In genomic region chr1:182909596-182909995, GRCm38 (mm10) we compare ENCODE assay signal across 25 mouse cellular contexts. TPM values are rescaled to one million over a fixed set of nuclear protein-coding genes. Genes with fewer than 3 reads are reported as not detected.
DNase-seq lines count a peak whose midpoint lies in the region; ATAC-seq lines count a peak whose summit lies in the region.
"Had no signal": no experiment of that assay in that cellular context is flagged by ENCODE, and none has a peak within 500 bp of the region (broad histone marks: within the 10 kb centered on the region; RNA-seq: fewer than 3 reads in every experiment).

No protein-coding gene starts in this region.

- no peak for ATAC-seq in hindbrain, embryonic 16.5 days
- no peak for ATAC-seq in midbrain, embryonic 16.5 days
- ATAC-seq: liver, embryonic 12.5 days; liver, postnatal 0 days; midbrain, embryonic 13.5 days had no signal

- 80% methylated on average over 5 of the region's 5 CpGs for WGBS in hindbrain, embryonic 10.5 days
- WGBS in hindbrain, embryonic 16.5 days = 80% methylated on average over 5 of the region's 5 CpGs
- 86% methylated on average over 5 of the region's 5 CpGs for WGBS in midbrain, embryonic 10.5 days
- 83% methylated on average over 5 of the region's 5 CpGs for WGBS in midbrain, embryonic 16.5 days

- H3K4me3 ChIP-seq in hindbrain, embryonic 10.5 days = no peak overlapping the region
- H3K4me3 ChIP-seq in hindbrain, embryonic 16.5 days (ENCODE audit: low read length) = no peak overlapping the region
- no peak overlapping the region for H3K4me3 ChIP-seq in midbrain, embryonic 10.5 days
- no peak overlapping the region for H3K4me3 ChIP-seq in midbrain, embryonic 16.5 days (ENCODE audit: low read depth, low read length)
- H3K4me3 ChIP-seq: forebrain, embryonic 13.5 days; hindbrain, embryonic 13.5 days; liver, embryonic 12.5 days; megakaryocyte, embryonic 14.5 days; midbrain, embryonic 13.5 days had no signal

- peak overlapping the region; percentile 76 for H3K27ac ChIP-seq in hindbrain, embryonic 10.5 days
- no peak overlapping the region for H3K27ac ChIP-seq in hindbrain, embryonic 16.5 days (ENCODE audit: low read depth, low read length)
- peak overlapping the region; percentile 72 for H3K27ac ChIP-seq in midbrain, embryonic 10.5 days (replicated peaks)
- no peak overlapping the region for H3K27ac ChIP-seq in midbrain, embryonic 16.5 days (ENCODE audit: low read length)
- H3K27ac ChIP-seq: forebrain, embryonic 13.5 days; hindbrain, embryonic 13.5 days; liver, embryonic 12.5 days; midbrain, embryonic 13.5 days had no signal

- no peaks in the 10 kb centered on the region for H3K36me3 ChIP-seq in hindbrain, embryonic 10.5 days
- no peaks in the 10 kb centered on the region for H3K36me3 ChIP-seq in hindbrain, embryonic 16.5 days (ENCODE audit: control insufficient read depth, insufficient read depth, low read length)
- H3K36me3 ChIP-seq in midbrain, embryonic 10.5 days = no peaks in the 10 kb centered on the region
- H3K36me3 ChIP-seq in midbrain, embryonic 16.5 days (ENCODE audit: control insufficient read depth, insufficient read depth, low read length) = no peaks in the 10 kb centered on the region
- H3K36me3 ChIP-seq: G1E; hindbrain, embryonic 13.5 days; liver, embryonic 12.5 days; midbrain, embryonic 13.5 days had no signal

- peaks cover 7% of the 10 kb centered on the region; the same call in 1 of the 2 replicates for H3K9me3 ChIP-seq in hindbrain, embryonic 10.5 days
- H3K9me3 ChIP-seq in hindbrain, embryonic 16.5 days (ENCODE audit: control insufficient read depth, low read length) = peaks cover 2% of the 10 kb centered on the region
- H3K9me3 ChIP-seq in midbrain, embryonic 10.5 days (replicated peaks) = 0 out of 2 replicates have a peak, but pooled peaks cover 3% of the 10 kb centered on the region
- H3K9me3 ChIP-seq in midbrain, embryonic 16.5 days (replicated peaks; ENCODE audit: control insufficient read depth, low read length, poor library complexity, severe bottlenecking) = no peaks in the 10 kb centered on the region; the same call in 1 of the 2 replicates
- H3K9me3 ChIP-seq: hindbrain, embryonic 13.5 days; liver, embryonic 12.5 days had no signal

- H3K4me1 ChIP-seq in hindbrain, embryonic 10.5 days (replicated peaks) = peaks cover 30% of the 10 kb centered on the region
- H3K4me1 ChIP-seq in hindbrain, embryonic 16.5 days (ENCODE audit: control insufficient read depth, insufficient read depth, low read depth, low read length) = peaks cover 3% of the 10 kb centered on the region
- peaks cover 33% of the 10 kb centered on the region for H3K4me1 ChIP-seq in midbrain, embryonic 10.5 days
- peaks cover 3% of the 10 kb centered on the region; the same call in 1 of the 2 replicates for H3K4me1 ChIP-seq in midbrain, embryonic 16.5 days (ENCODE audit: control insufficient read depth, insufficient read depth, low read length)

- H3K4me2 ChIP-seq in hindbrain, embryonic 16.5 days (ENCODE audit: low read length) = no peak overlapping the region
- no peak overlapping the region for H3K4me2 ChIP-seq in midbrain, embryonic 16.5 days (ENCODE audit: low read length)
- H3K4me2 ChIP-seq: forebrain, embryonic 13.5 days; hindbrain, embryonic 13.5 days; liver, embryonic 12.5 days; midbrain, embryonic 13.5 days had no signal

- H3K9ac ChIP-seq in hindbrain, embryonic 16.5 days (ENCODE audit: low read depth, low read length) = no peak overlapping the region
- H3K9ac ChIP-seq in midbrain, embryonic 16.5 days (ENCODE audit: low read depth, low read length) = no peak overlapping the region
- H3K9ac ChIP-seq: forebrain, embryonic 13.5 days; hindbrain, embryonic 13.5 days; liver, embryonic 12.5 days; liver, postnatal 0 days; midbrain, embryonic 13.5 days had no signal

- no peaks in the 10 kb centered on the region for H3K27me3 ChIP-seq in hindbrain, embryonic 10.5 days (ENCODE audit: insufficient read depth, poor library complexity, severe bottlenecking)
- no peaks in the 10 kb centered on the region for H3K27me3 ChIP-seq in hindbrain, embryonic 16.5 days (replicated peaks; ENCODE audit: control insufficient read depth, insufficient read depth, low read length)
- H3K27me3 ChIP-seq in midbrain, embryonic 10.5 days (ENCODE audit: low read depth, poor library complexity, severe bottlenecking) = peaks cover 4% of the 10 kb centered on the region; the same call in 1 of the 2 replicates
- H3K27me3 ChIP-seq in midbrain, embryonic 16.5 days (ENCODE audit: control insufficient read depth, insufficient read depth, low read depth, low read length) = no peaks in the 10 kb centered on the region
- H3K27me3 ChIP-seq: forebrain, embryonic 13.5 days; hindbrain, embryonic 13.5 days; liver, embryonic 12.5 days had no signal

- peak; percentile 83 for DNase-seq in heart, adult 11 months
- DNase-seq in heart, postnatal 4 days = no peak
- DNase-seq in hindbrain, embryonic 10.5 days (ENCODE audit: low spot score) = no peak
- DNase-seq in midbrain, embryonic 10.5 days (ENCODE audit: low spot score) = no peak
- DNase-seq in thymus, postnatal 10 days (ENCODE audit: low spot score in 2 of 2) = no peak
- DNase-seq: adrenal gland, adult 8-10 months; cerebellum, adult 11 months; cerebellum, adult 9-10 months; cerebellum, postnatal 36 days; gastrocnemius, postnatal 14 days; kidney, postnatal 4 days; left cerebral cortex, postnatal 4 days; liver, postnatal 0 days; lung, postnatal 14 days; right cerebral cortex, postnatal 25 days; thymus, adult 2 months; thymus, postnatal 4 days had no signal

RNA-seq across cellular contexts. Expression of gene Tlr5, which starts 45.0 kb away (rescaled TPM):
- total RNA-seq in heart, postnatal 4 days (2021) = 1 to 10 TPM; 1.9 to 2.0 TPM
- polyA plus RNA-seq in hindbrain, embryonic 10.5 days (2016; fragmentation: Nextera tagmentation; extraction: Ambion mirVana) = 0.33 and 0.42 TPM in 2 replicates
- polyA plus RNA-seq in hindbrain, embryonic 16.5 days (2015; fragmentation: Nextera tagmentation; extraction: Ambion mirVana) = 0.19 and 0.60 TPM in 2 replicates
- 0.35 and 0.52 TPM in 2 replicates for polyA plus RNA-seq in midbrain, embryonic 10.5 days (2016; fragmentation: Nextera tagmentation; extraction: Ambion mirVana)
- polyA plus RNA-seq in midbrain, embryonic 16.5 days (2015; fragmentation: Nextera tagmentation; extraction: Ambion mirVana) = 0.06 and 0.20 TPM in 2 replicates
- polyA plus RNA-seq: G1E had no signal

Comparison
In these comparisons a context has a peak if more than half of its experiments do, and no peak if none do; other contexts are left out.
1. H3K27ac ChIP-seq: peak in hindbrain, embryonic 10.5 days (single experiment) and midbrain, embryonic 10.5 days (single experiment); none in hindbrain, embryonic 16.5 days (single experiment) and midbrain, embryonic 16.5 days (single experiment).